Mouse (Mus musculus): ENCODE measurements around the gene Mroh2a.

DNA sequence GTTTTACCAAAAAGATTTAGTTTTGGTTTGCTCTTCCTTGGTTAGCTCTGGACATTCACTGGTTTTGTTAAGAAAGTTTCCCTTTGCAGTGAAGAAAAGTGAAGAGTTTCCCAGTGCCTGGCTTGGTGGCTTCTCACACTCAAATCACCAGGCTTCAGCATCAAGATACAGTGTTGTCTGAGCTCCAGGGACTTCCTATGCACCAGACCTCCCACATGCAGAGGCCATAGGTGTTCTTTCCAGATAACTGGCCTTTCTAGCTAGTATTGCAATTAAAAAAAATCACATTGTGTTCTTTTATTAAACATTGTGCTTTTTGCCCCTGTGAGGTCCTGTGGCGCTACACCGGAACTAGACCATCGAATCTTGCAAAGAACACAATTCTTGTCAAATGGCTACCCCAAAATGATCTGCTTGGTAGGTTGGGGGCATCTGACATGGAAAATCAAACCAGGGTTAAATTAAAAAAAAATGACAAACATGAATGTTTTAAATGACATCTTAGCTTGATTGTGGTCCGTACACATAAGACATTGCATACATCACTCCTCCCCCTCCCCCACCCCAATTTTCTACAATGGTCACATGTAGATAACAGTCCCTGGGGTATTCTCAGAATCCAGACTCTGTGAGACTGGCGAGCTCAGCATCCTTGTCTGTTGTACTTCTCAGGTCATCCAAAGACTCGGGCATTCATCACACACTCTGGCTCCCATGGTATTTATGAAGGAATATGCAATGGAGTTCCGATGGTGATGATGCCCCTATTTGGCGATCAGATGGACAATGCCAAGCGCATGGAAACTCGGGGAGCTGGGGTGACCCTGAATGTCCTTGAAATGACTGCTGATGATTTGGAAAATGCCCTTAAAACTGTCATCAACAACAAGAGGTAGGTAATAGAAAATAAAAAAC lies 11.1 kb upstream of the Mroh2a start:
- no peak for TF ChIP-seq CTCF (IDR thresholded peaks at IDR 0.05; ENCODE audit: low read depth, low read length)
- no peak for TF ChIP-seq POLR2A (IDR thresholded peaks at IDR 0.05; ENCODE audit: extremely low read depth, insufficient read depth, low read length)

All from liver, adult 2 months (tissue).